Mouse (Mus musculus) heart, embryonic 13.5 days (tissue): ENCODE data around the gene 1110017D15Rik. TPM values are rescaled to one million over a fixed set of nuclear protein-coding genes. Genes with fewer than 3 reads are reported as not detected.

Source experiments
- ATAC-seq: fragments of 200-750 bp; cut with Nextera tagmentation; 2 replicates; pipeline ENCODE4 v1.8.0; 2017; ENCODE audit warnings: moderate TSS enrichment; ENCODE audit not compliant: insufficient number of reproducible peaks, low FRiP score, low TSS enrichment; ENCODE audit errors: extremely low read depth
- H3K27ac ChIP-seq: fragments of 300-500 bp; sonication (generic); replicated peaks from 2 replicates; pipeline ENCODE4 v1.5.1; 2015; ENCODE audit warnings: moderate library complexity, mild to moderate bottlenecking, inconsistent platforms
- H3K27me3 ChIP-seq: fragments of 300-500 bp; sonication (generic); replicated peaks from 2 replicates; pipeline ENCODE4 v1.6.1; 2015; ENCODE audit warnings: mild to moderate bottlenecking, inconsistent platforms
- H3K36me3 ChIP-seq: fragments of 300-500 bp; sonication (generic); 2 replicates; pipeline ENCODE4 v1.6.1; 2015; ENCODE audit warnings: mild to moderate bottlenecking, inconsistent platforms
- H3K4me1 ChIP-seq: fragments of 300-500 bp; sonication (generic); 2 replicates; pipeline ENCODE4 v1.6.1; 2015; ENCODE audit warnings: inconsistent platforms
- H3K4me2 ChIP-seq: fragments of 300-500 bp; sonication (generic); 2 replicates; pipeline ENCODE4 v1.6.1; 2015; ENCODE audit warnings: inconsistent platforms, mild to moderate bottlenecking, moderate library complexity
- H3K4me3 ChIP-seq: fragments of 300-500 bp; sonication (generic); 2 replicates; pipeline ENCODE4 v1.5.1; 2015; ENCODE audit warnings: moderate library complexity, mild to moderate bottlenecking, inconsistent platforms
- H3K9ac ChIP-seq: fragments of 300-500 bp; sonication (generic); 2 replicates; pipeline ENCODE4 v1.6.1; 2015; ENCODE audit warnings: inconsistent platforms, mild to moderate bottlenecking, moderate library complexity
- H3K9me3 ChIP-seq: fragments of 300-500 bp; sonication (generic); 2 replicates; pipeline ENCODE4 v1.6.1; 2016; ENCODE audit warnings: inconsistent platforms
- WGBS: fragments of 180-500 bp; shearing (Covaris S2); methylation state at CpG from one replicate; pipeline ENCODE4 v1.1.7; 2015; ENCODE audit warnings: mixed read lengths; 5-methylcytosine and 5-hydroxymethylcytosine counted together
- polyA plus RNA-seq: library from polyadenylated mRNA; unstranded; fragments of >200 nt; fragmentation: Nextera tagmentation; extraction: Ambion mirVana; gene quantifications from 2 replicates; pipeline ENCODE4 v1.2.1, GENCODE M21; 2015

The 1110017D15Rik gene
- 0.44 TPM in 1 of 2 replicates, not detected in the other for polyA plus RNA-seq

- ATAC-seq, result no peak
- no peak within 1 kb of the TSS for H3K9ac ChIP-seq
- H3K4me3 ChIP-seq, result no peak within 1 kb of the TSS
- H3K27ac ChIP-seq, result no peak within 1 kb of the TSS
- H3K9me3 ChIP-seq, result no peaks in the 10 kb centered on the region
- 73% methylated on average over 2 of the region's 2 CpGs for WGBS
- H3K36me3 ChIP-seq, result no peaks in the 10 kb centered on the region; the same call in 1 of the 2 replicates
- peaks cover 44% of the 10 kb centered on the region for H3K27me3 ChIP-seq
- no peak within 1 kb of the TSS for H3K4me2 ChIP-seq
- H3K4me1 ChIP-seq, result no peaks in the 10 kb centered on the region; the same call in 1 of the 2 replicates
These were observed at the start of gene 1110017D15Rik for GRCm38 (mm10) chr4:41517233-41517632. TSS of gene 1110017D15Rik (minus strand) at chr4:41517333.

- 7% methylated on average over 3 of the region's 3 CpGs for WGBS
- H3K27me3 ChIP-seq, result peaks cover 20% of the 10 kb centered on the region
- no peaks in the 10 kb centered on the region; the same call in 1 of the 2 replicates for H3K36me3 ChIP-seq
These were observed 49.0 kb upstream of the 1110017D15Rik start for GRCm38 (mm10) chr4:41566123-41566522.

GRCm38 (mm10) chr4:41563297-41563696 is 46.2 kb upstream of the 1110017D15Rik start:
- no peaks in the 10 kb centered on the region for H3K9me3 ChIP-seq
- peaks cover 16% of the 10 kb centered on the region for H3K27me3 ChIP-seq
- H3K27ac ChIP-seq, result no peak overlapping the region
- no peak overlapping the region for H3K9ac ChIP-seq
- WGBS, result 77% methylated on average over 5 of the region's 5 CpGs
- peaks cover 17% of the 10 kb centered on the region for H3K4me1 ChIP-seq
- H3K36me3 ChIP-seq, result no peaks in the 10 kb centered on the region; the same call in 1 of the 2 replicates
- no peak overlapping the region for H3K4me3 ChIP-seq
- ATAC-seq, result no peak
- no peak overlapping the region for H3K4me2 ChIP-seq

More at GRCm38 (mm10) chr4:41566123-41566522, 49.0 kb upstream of the 1110017D15Rik start:
- Histone ChIP-seq H3K4me3 (no peak overlapping the region), H3K4me2 (no peak overlapping the region), H3K9ac (no peak overlapping the region), H3K9me3 (no peaks in the 10 kb centered on the region), H3K4me1 (peaks cover 26% of the 10 kb centered on the region), H3K27ac (no peak overlapping the region)
- ATAC-seq, result no peak

- ATAC-seq, result no peak
- no peaks in the 10 kb centered on the region for H3K27me3 ChIP-seq
- peaks cover 22% of the 10 kb centered on the region for H3K4me1 ChIP-seq
These were observed 40.0 kb upstream of the 1110017D15Rik start for GRCm38 (mm10) chr4:41557092-41557491.

GRCm38 (mm10) chr4:41556311-41556953 is 39.3 kb upstream of the 1110017D15Rik start:
- H3K36me3 ChIP-seq, result no peaks in the 10 kb centered on the region
- H3K9me3 ChIP-seq, result no peaks in the 10 kb centered on the region
- H3K27me3 ChIP-seq, result no peaks in the 10 kb centered on the region
- no peak overlapping the region for H3K27ac ChIP-seq
- ATAC-seq, result no peak
- H3K9ac ChIP-seq, result no peak overlapping the region
- H3K4me3 ChIP-seq, result no peak overlapping the region
- 48% methylated on average over 5 of the region's 5 CpGs for WGBS
- H3K4me2 ChIP-seq, result no peak overlapping the region
- peaks cover 22% of the 10 kb centered on the region for H3K4me1 ChIP-seq

More at GRCm38 (mm10) chr4:41557092-41557491, 40.0 kb upstream of the 1110017D15Rik start:
- H3K4me2 ChIP-seq, result no peak overlapping the region
- 65% methylated on average over 3 of the region's 3 CpGs for WGBS
- no peaks in the 10 kb centered on the region for H3K9me3 ChIP-seq
- no peaks in the 10 kb centered on the region for H3K36me3 ChIP-seq
- H3K9ac ChIP-seq, result no peak overlapping the region
- no peak overlapping the region for H3K27ac ChIP-seq
- H3K4me3 ChIP-seq, result no peak overlapping the region

- no peak for ATAC-seq
- H3K4me3 ChIP-seq, result no peak overlapping the region
- no peaks in the 10 kb centered on the region for H3K9me3 ChIP-seq
- H3K4me1 ChIP-seq, result peaks cover 22% of the 10 kb centered on the region
- H3K36me3 ChIP-seq, result no peaks in the 10 kb centered on the region
- WGBS, result 60% methylated on average over 14 of the region's 14 CpGs
- H3K9ac ChIP-seq, result no peak overlapping the region
- 0 out of 2 replicates have a peak overlapping the region, but pooled peaks have one; percentile 13 for H3K4me2 ChIP-seq
- H3K27me3 ChIP-seq, result no peaks in the 10 kb centered on the region
- peak overlapping the region; percentile 74 for H3K27ac ChIP-seq
These were observed 38.0 kb upstream of the 1110017D15Rik start for GRCm38 (mm10) chr4:41554994-41555663.

GRCm38 (mm10) chr4:41553116-41553515 is 36.0 kb upstream of the 1110017D15Rik start:
- Histone ChIP-seq H3K4me2 (no peak overlapping the region), H3K4me3 (no peak overlapping the region), H3K9me3 (no peaks in the 10 kb centered on the region), H3K27me3 (no peaks in the 10 kb centered on the region), H3K27ac (no peak overlapping the region), H3K36me3 (no peaks in the 10 kb centered on the region), H3K4me1 (peaks cover 22% of the 10 kb centered on the region), H3K9ac (no peak overlapping the region)
- ATAC-seq, result no peak
- 70% methylated on average over 11 of the region's 11 CpGs for WGBS

GRCm38 (mm10) chr4:41552529-41552928 is 35.4 kb upstream of the 1110017D15Rik start:
- WGBS, result 27% methylated on average over 6 of the region's 6 CpGs
- Histone ChIP-seq H3K9ac (no peak overlapping the region), H3K4me2 (no peak overlapping the region), H3K27ac (no peak overlapping the region), H3K9me3 (no peaks in the 10 kb centered on the region), H3K36me3 (no peaks in the 10 kb centered on the region), H3K4me1 (peaks cover 22% of the 10 kb centered on the region), H3K27me3 (no peaks in the 10 kb centered on the region), H3K4me3 (no peak overlapping the region)
- no peak for ATAC-seq

- H3K4me3 ChIP-seq, result no peak overlapping the region
- H3K9ac ChIP-seq, result no peak overlapping the region
- H3K27me3 ChIP-seq, result no peaks in the 10 kb centered on the region
- 85% methylated on average over 1 of the region's 1 CpGs for WGBS
- no peak for ATAC-seq
- no peaks in the 10 kb centered on the region for H3K4me1 ChIP-seq
- no peaks in the 10 kb centered on the region for H3K36me3 ChIP-seq
- no peaks in the 10 kb centered on the region for H3K9me3 ChIP-seq
- no peak overlapping the region for H3K4me2 ChIP-seq
- H3K27ac ChIP-seq, result no peak overlapping the region
These were observed 30.0 kb upstream of the 1110017D15Rik start for GRCm38 (mm10) chr4:41547086-41547485.

GRCm38 (mm10) chr4:41545985-41546384 is 28.9 kb upstream of the 1110017D15Rik start:
- no peaks in the 10 kb centered on the region for H3K27me3 ChIP-seq
- H3K4me3 ChIP-seq, result no peak overlapping the region
- no peak overlapping the region for H3K9ac ChIP-seq
- 15% methylated on average over 8 of the region's 8 CpGs for WGBS
- no peak for ATAC-seq
- no peak overlapping the region for H3K4me2 ChIP-seq
- no peaks in the 10 kb centered on the region for H3K9me3 ChIP-seq
- no peaks in the 10 kb centered on the region for H3K36me3 ChIP-seq
- no peak overlapping the region for H3K27ac ChIP-seq
- H3K4me1 ChIP-seq, result no peaks in the 10 kb centered on the region

- WGBS, result 64% methylated on average over 8 of the region's 8 CpGs
- Histone ChIP-seq H3K4me1 (no peaks in the 10 kb centered on the region), H3K4me2 (no peak overlapping the region), H3K9me3 (no peaks in the 10 kb centered on the region), H3K4me3 (no peak overlapping the region), H3K36me3 (no peaks in the 10 kb centered on the region), H3K27ac (no peak overlapping the region), H3K9ac (no peak overlapping the region), H3K27me3 (no peaks in the 10 kb centered on the region)
- no peak for ATAC-seq
These were observed 25.0 kb upstream of the 1110017D15Rik start for GRCm38 (mm10) chr4:41542136-41542535.
